Comparison of ENCODE assay signal across 8 mouse cellular contexts in the genomic region with DNA sequence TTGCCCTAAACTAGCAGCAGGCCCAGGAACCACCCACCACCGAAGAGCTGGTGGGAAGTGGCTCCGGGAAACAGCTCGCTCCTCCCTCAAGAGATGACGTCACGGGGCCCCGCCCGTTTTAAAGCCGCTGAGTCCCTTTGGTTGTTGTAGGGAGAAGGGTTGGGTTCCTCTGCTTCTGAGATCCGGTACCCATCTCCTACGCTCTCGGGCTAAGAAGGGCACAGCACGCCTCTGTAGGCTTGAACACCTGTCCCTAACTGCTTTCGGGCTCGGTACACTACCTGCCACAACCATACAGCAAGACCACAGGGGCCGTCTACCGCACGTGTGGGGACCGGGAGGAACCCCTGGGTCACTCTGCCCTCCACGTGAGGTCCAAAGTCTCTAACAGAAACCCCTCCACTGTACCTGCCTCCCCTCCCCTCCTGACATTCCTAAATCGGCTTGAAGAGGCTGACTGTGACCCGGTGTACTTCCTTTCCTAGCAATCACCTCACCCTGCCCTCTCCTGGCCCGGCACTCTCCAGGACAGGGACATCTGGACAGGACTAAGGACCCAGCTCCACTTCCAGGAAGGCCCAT. TPM values are rescaled to one million over a fixed set of nuclear protein-coding genes. Genes with fewer than 3 reads are reported as not detected.
DNase-seq lines count a peak whose midpoint lies in the region; ATAC-seq and TF ChIP-seq lines count a peak whose summit lies in the region.

No protein-coding gene starts in this region.

- DNase-seq in cerebellum, adult 11-12 months = peak; percentile 80
- DNase-seq in heart, postnatal 36 days = peak; percentile 91 to 95
- DNase-seq in layer of hippocampus, adult 18-20 months (ENCODE audit: low spot score in 2 of 2) = peak; percentile 85 to 95
- peak; percentile 93 to 95 for DNase-seq in lung, adult 18-20 months
- peak; percentile 76 for DNase-seq in testis, postnatal 14 days (ENCODE audit: low spot score)

- H3K27ac ChIP-seq in forebrain, embryonic 16.5 days (ENCODE audit: low read length) = no peak overlapping the region
- H3K27ac ChIP-seq in neural tube, embryonic 15.5 days (replicated peaks) = no peak overlapping the region

- intact Hi-C loops in heart, postnatal 36 days (cut with DNase I) = loop anchor here (2.0 to 10.0 kb wide), 4 partner anchors 38 to 426 kb away; a partner anchor contains a TSS

- ATAC-seq in forebrain, embryonic 16.5 days = peak; percentile 89
- ATAC-seq in neural tube, embryonic 15.5 days (ENCODE audit: low FRiP score) = peak; percentile 88

- H3K4me1 ChIP-seq in E14TG2a.4 (replicated peaks; ENCODE audit: low read depth, low read length) = peaks cover 47% of the 10 kb centered on the region
- H3K4me1 ChIP-seq in forebrain, embryonic 16.5 days (replicated peaks; ENCODE audit: control insufficient read depth, insufficient read depth, low read length) = peaks cover 6% of the 10 kb centered on the region
- H3K4me1 ChIP-seq in neural tube, embryonic 15.5 days = peaks cover 6% of the 10 kb centered on the region; the same call in 1 of the 2 replicates

- no peaks in the 10 kb centered on the region; the same call in 1 of the 2 replicates for H3K27me3 ChIP-seq in E14TG2a.4 (ENCODE audit: insufficient read depth, low read length)
- H3K27me3 ChIP-seq in forebrain, embryonic 16.5 days (replicated peaks; ENCODE audit: control insufficient read depth, insufficient read depth, low read length) = no peaks in the 10 kb centered on the region
- H3K27me3 ChIP-seq in neural tube, embryonic 15.5 days (replicated peaks) = no peaks in the 10 kb centered on the region

- peak overlapping the region; percentile 58 for H3K4me2 ChIP-seq in forebrain, embryonic 16.5 days (ENCODE audit: low read length)
- peak overlapping the region; percentile 60 for H3K4me2 ChIP-seq in neural tube, embryonic 15.5 days

- H3K4me3 ChIP-seq in E14TG2a.4 (replicated peaks; ENCODE audit: low read length) = peak overlapping the region; percentile 71
- H3K4me3 ChIP-seq in forebrain, embryonic 16.5 days (replicated peaks; ENCODE audit: low read length) = peak overlapping the region; percentile 37
- H3K4me3 ChIP-seq in neural tube, embryonic 15.5 days (replicated peaks) = peak overlapping the region; percentile 35

- no peaks in the 10 kb centered on the region for H3K9me3 ChIP-seq in E14TG2a.4 (ENCODE audit: low read length)
- H3K9me3 ChIP-seq in forebrain, embryonic 16.5 days (ENCODE audit: control insufficient read depth, low read length) = no peaks in the 10 kb centered on the region
- no peaks in the 10 kb centered on the region for H3K9me3 ChIP-seq in neural tube, embryonic 15.5 days (replicated peaks)

- H3K9ac ChIP-seq in forebrain, embryonic 16.5 days (replicated peaks; ENCODE audit: low read depth, low read length) = peak overlapping the region; percentile 45
- no peak overlapping the region for H3K9ac ChIP-seq in neural tube, embryonic 15.5 days (replicated peaks)

- WGBS in forebrain, embryonic 16.5 days = 6% methylated on average over 22 of the region's 22 CpGs
- WGBS in neural tube, embryonic 15.5 days = 8% methylated on average over 22 of the region's 22 CpGs

- no peak for TF ChIP-seq CTCF in E14TG2a.4 (conservative IDR thresholded peaks at IDR 0.05; ENCODE audit: low read length)

- H3K36me3 ChIP-seq in E14TG2a.4 (ENCODE audit: insufficient read depth, low read length) = no peaks in the 10 kb centered on the region
- H3K36me3 ChIP-seq in forebrain, embryonic 16.5 days (ENCODE audit: control insufficient read depth, insufficient read depth) = no peaks in the 10 kb centered on the region
- H3K36me3 ChIP-seq in neural tube, embryonic 15.5 days = no peaks in the 10 kb centered on the region

RNA-seq across cellular contexts. Expression of a gene that starts 58.0 kb away (rescaled TPM):
- 0.35 TPM in 1 of 2 replicates, not detected in the other for polyA plus RNA-seq in forebrain, embryonic 16.5 days (2015; fragmentation: Nextera tagmentation; extraction: Ambion mirVana)
- total RNA-seq in heart, postnatal 36 days (2021) = not detected
- not detected for total RNA-seq in layer of hippocampus, adult 18-20 months (2021)
- polyA plus RNA-seq in neural tube, embryonic 15.5 days (2015; fragmentation: Nextera tagmentation; extraction: Ambion mirVana) = not detected in 2 replicates
